Mouse (Mus musculus) gastrocnemius, adult 8-10 months (tissue): ENCODE data around the gene Mc1r. TPM values are rescaled to one million over a fixed set of nuclear protein-coding genes. Genes with fewer than 3 reads are reported as not detected.
A peak's percentile ranks its signal among the peaks of the same experiment; 100 is the strongest.
"Not testable (repeated sequence)": the region's sequence is repeated elsewhere in the genome, so short reads cannot be mapped to it uniquely, and the experiment has no call there.

Experiments
- DNase-seq, 2 experiments: peaks; one replicate each; pipeline ENCODE4 v3.0.0; 2022; ENCODE audit warnings: low spot score in 2 of 2
- total RNA-seq, 4 experiments: library from RNA; stranded (reverse); gene quantifications; 2 replicates each; pipeline ENCODE4 v1.2.4; 2022

Mc1r gene
- total RNA-seq, 4 experiments from 2014 or later, result 0.08 TPM; not detected in 3

GRCm38 (mm10) chr8:123429722-123430013 lies 22.8 kb downstream of the Mc1r start:
- not testable (repeated sequence) for DNase-seq

DNA sequence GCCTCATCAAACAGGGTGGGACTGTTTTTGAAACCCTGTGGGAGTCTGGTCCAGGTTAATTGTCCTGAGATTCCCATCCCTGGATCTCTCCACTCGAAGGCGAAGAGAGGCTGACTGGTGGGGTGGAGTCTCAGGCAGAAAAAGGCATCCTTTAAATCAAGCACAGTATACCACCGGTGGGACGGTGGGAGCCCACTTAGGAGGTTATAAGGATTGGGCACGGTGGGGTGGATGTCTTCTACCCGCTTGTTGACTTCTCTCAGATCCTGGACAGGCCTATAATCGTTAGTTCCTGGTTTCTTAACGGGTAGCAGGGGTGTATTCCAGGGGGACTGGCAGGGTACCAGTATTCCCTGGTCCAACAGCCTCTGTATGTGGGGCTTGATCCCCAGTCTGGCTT lies 24.0 kb downstream of the Mc1r start:
- DNase-seq, result not testable (repeated sequence)

- DNase-seq, result no peak
Measured at GRCm38 (mm10) chr8:123431616-123432365, 24.9 kb downstream of the Mc1r start.

DNA sequence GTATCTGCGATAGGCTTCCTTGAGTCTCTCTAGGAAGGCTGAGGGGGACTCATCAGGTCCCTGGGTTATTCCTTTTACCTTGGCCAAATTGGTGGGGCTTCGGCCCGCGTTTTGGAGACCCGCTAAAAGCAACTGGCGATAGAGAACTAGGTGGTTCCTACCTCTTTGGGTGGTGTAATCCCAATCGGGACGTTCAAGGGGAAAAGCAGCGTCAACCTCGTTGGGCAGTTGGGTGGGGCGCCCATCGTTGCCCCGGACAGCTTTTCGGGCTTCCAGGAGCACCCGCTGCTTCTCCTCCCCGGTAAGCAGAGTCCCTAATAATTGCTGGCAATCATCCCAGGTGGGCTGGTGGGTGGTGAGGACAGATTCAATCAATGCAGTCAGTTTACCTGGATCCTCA lies 25.5 kb downstream of the Mc1r start:
- no peak for DNase-seq

DNA sequence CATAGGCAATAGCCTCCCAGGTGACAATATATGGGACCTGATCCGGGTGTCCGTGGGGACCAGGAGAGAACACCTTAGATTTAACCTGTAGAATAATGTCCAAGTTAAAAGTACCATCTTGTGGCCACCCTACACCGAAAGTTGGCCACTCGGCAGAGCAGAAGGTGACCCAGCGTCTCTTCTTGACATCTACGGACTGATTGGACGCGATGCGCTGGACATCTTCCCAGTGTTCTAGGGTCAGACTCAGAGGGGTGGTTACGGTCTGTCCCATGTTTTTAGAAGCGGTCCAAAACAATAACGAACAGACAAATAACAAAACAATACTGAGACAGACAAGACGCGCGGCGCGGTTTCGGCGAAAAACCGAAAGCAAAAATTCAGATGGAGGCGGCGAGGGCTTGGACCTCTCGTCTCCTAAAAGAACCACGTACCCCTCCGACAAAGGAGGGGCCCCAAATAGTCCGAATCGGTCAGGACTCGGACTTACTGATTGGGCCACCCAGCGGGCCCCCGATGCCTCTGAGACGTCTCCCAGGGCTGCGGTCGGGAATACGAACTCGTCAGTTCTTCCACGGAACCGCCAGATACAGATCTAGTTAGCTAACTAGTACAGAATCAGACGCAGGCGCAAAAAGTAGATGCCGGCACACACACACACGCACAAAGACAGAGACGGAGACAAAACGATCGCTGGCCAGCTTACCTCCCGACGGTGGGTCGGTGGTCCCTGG lies 26.5 kb downstream of the Mc1r start:
- DNase-seq, result not testable (repeated sequence)

DNA sequence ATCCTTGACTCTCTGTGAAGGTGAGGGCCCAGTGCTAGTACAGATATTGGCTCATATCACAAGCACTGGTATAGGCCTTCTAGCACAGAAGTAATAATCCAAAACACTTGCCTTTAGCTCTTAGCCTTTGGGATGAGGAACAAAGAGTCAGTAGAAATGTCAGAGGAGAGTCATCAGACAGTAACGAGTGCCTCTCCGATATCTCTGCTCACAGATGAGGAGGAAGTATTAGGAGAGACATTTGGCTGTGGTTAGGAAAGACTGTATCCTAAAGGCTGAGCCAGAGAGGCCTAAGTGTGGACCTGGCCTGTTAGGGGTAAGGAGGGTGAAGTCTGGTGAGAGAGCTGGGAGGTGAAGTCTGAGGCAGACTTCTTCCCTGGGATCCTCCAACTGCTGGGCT lies 34.9 kb downstream of the Mc1r start:
- DNase-seq, result no peak

GRCm38 (mm10) chr8:123442351-123442750 lies 35.4 kb downstream of the Mc1r start:
- DNase-seq, result no peak

DNA sequence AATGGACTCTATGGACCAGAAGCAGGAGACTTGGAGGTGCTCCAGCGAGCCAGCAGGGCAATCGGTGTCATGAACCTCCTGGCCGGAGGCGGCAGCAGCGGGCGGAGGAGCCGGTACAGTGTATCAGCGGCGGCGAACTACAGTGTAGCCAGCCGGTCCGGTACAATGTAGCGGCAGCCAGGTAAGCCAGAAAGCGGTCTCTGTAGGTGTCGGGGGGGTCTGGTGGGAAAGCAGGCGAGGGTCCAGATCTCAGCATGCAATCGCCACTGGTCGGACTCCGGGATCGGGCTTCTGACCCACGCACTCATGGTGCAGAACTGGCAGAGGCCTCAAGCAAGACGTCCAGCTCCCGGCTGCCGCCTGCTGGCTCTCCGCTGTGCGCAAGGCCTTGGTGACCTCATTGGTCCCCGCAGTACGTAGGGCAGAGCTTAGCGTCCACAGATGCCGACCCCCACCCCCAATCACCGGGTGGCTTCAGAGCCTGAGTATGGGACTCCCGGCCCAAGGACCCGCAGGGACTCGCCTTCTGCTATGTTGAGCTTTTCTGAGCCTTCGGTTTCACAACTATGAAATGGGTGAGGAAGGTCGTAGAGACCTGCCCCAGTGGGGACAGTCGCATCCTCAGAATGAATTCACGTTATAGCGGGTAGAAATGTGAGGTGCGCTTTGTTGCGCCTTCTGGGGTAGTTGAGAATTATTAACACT lies 36.1 kb downstream of the Mc1r start:
- peak; percentile 90 for DNase-seq

DNA sequence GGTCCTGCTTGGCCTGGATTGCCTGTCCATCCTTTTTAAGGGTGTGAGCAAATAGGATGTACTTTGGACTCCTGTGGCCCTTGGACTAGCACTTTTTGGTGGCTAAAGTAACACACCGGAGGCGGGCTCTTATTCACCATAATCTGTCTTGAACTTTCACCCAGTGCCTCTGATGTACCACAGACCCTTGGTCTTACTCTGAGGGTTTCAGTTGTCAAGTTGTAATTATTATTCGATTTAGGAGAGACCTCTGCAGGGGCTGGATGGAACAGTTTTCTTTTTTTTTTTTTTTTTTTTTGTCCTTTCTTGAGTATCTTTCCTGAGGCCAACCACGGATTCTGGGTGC lies 36.6 kb downstream of the Mc1r start:
- DNase-seq, result no peak

DNA sequence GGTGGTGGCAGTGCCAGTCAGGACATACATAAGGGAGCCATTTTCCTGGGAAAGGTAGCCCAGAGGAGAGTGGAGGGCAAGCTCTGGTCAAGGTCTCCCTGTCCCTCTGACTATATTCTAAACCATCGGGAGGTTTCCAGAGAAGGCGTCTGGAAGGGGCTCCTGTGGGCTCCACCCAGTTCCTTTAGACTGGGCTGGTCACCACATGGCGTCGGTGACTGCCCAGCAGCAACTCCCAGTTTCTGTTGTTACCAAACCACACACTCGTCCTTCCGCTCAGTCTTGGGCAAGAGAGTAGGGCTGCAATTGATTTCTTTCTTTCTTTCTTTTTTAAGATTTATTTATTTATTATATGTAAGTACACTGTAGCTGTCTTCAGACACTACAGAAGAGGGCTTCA lies 37.2 kb downstream of the Mc1r start:
- no peak for DNase-seq

- no peak for DNase-seq
Measured at GRCm38 (mm10) chr8:123445981-123446380, 39.1 kb downstream of the Mc1r start.

DNA sequence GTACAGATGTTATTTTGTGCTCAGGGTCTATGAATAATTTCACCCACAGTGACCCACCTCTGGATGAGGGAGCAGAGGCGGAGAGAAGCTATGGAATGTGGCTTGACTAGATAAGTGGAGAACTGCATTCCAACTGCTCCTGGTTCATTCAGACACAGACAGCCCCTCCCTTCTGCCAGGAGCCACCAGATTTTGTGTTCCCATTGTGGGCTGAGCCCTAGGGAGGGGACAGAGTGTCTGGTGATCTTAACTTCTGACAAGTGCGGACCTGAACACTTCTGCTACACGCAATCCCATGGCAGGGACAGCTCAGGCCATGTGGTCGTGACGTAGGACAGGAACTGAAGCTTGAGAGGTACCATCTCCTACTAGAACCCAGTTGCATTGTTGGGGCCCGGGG lies 39.9 kb downstream of the Mc1r start:
- DNase-seq, result no peak

GRCm38 (mm10) chr8:123450783-123451182 lies 43.9 kb downstream of the Mc1r start:
- DNase-seq, result no peak

DNA sequence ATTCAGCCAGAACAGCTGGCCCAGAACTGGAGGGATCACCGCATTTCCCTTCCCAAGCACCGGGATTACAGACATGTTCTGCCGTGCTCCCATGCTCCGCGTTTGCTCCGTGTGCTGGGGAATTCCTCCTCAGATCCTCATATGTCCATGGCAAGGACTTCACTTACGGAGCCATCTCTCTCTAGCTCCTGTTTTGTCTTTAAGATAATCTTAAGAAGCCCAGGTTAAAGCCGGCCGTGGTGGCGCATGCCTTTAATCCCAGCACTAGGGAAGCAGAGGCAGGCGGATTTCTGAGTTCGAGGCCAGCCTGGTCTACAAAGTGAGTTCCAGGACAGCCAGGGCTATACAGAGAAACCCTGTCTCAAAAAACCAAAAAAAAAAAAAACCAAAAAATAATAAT lies 44.8 kb downstream of the Mc1r start:
- DNase-seq, result not testable (repeated sequence)

DNA sequence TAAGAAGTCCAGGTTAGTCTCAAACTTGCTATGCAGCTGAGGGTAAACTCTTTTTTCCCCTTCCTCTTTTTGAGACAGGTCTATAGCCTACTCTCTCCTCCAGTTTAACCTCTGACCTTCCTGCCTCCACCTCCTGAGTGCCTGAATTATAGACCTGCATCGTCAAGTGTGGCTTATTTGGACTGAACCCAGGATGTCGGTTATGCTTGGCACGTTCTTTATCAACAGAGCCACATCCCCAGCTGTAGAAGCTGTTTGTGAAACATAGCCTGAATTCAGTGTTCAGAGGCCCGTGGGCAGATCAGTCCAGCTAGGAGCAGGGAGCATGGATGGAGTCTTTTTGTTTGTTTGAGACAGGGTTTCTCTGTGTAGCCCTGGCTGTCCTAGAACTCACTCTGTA lies 45.2 kb downstream of the Mc1r start:
- no peak for DNase-seq

DNA sequence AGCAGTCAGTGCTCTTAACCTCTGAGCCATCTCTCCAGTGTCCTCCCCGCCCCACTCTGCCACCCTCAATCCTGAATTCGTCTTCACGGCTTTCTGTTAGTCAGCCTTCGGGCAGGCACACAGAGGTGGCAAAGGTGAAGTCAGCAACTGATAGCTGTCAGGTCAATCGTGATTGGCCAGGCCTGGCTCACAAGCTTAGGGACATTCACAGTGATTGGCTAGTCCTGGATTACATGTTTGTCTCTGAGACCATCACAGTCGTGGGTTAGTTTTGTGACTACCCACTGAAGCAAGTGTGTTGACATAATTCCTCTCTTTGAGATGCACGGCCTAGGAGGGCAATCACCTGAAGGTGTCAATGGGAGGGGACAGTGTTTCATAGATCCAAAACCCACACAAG lies 46.4 kb downstream of the Mc1r start:
- DNase-seq, result no peak

DNA sequence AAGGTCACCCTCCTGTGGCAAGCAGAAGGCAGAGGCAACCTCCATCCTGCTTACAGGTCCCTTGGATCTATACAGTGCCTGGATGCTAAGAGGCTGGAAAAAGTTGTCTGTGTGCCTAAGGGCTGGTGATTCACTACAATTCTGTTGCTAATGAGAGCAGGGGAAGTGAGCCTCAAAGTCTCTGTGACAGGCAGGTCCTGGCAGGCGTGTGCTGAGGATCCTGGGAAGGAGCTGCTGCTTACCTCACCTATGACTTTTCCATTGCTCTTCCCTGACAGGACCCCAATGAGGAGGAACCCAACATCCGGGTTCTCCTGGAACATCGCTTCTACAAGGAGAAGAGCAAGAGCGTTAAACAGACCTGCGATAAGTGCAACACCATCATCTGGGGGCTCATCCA lies 47.0 kb downstream of the Mc1r start:
- no peak for DNase-seq

DNA sequence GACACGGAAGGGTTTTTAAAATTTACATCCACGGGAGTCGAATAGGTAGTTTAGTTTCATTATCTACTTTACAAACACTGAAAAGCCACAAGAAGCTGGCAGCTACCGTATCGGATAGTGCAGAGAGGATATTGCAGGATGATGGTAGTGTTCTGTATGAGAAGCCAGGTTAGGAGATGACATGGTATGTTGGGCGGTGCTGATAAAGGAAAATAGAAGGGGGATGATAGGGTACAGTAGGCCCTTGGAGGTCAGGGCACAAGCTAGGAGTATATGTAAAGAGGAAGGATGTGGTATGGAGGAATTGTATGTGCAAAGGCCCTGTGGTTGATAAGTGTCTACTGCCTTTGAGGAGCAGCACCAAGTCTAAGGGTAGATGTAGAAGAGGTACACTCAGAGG lies 47.7 kb downstream of the Mc1r start:
- DNase-seq, result no peak

Other genes starting within 250 kb of the Mc1r start
- gene Sult5a1, start 248.8 kb upstream of the Mc1r start, total RNA-seq, result 1 to 10 TPM in 2 of 4 experiments, under 1 TPM in 2; 0.58 to 2.9 (median 0.88) TPM
- gene Dpep1, start 220.9 kb upstream of the Mc1r start, total RNA-seq, result 10 to 100 TPM in 2 of 4 experiments, 1 to 10 TPM in 2; 5.6 to 14.7 (median 9.7) TPM
- 10 to 100 TPM; 51.5 to 60.8 (median 56.0) TPM for gene Chmp1a, start 194.3 kb upstream of the Mc1r start, total RNA-seq
- 1 to 10 TPM in 1 of 4 experiments, under 1 TPM in 3; 0.12 to 1.6 (median 0.58) TPM for gene Spata33, start 194.3 kb upstream of the Mc1r start, total RNA-seq
- gene Cdk10, start 182.3 kb upstream of the Mc1r start, total RNA-seq, result 10 to 100 TPM in 3 of 4 experiments, 1 to 10 TPM in 1; 9.7 to 14.3 (median 12.0) TPM
- gene Spata2l, start 170.9 kb upstream of the Mc1r start, total RNA-seq, result 1 to 10 TPM in 3 of 4 experiments, under 1 TPM in 1; 0.97 to 1.8 (median 1.3) TPM
- 1 to 10 TPM; 3.8 to 8.4 (median 5.4) TPM for gene Zfp276, start 152.9 kb upstream of the Mc1r start, total RNA-seq
- gene Vps9d1, start 152.8 kb upstream of the Mc1r start, total RNA-seq, result 10 to 100 TPM; 13.7 to 22.6 (median 21.7) TPM
- not detected for gene Fanca, start 88.5 kb upstream of the Mc1r start, total RNA-seq
- under 1 TPM in 3 of 4 experiments, not detected in 1; 0.16 to 0.22 (median 0.20) TPM for gene Spire2, start 74.4 kb upstream of the Mc1r start, total RNA-seq
- gene Tcf25, start 33.4 kb upstream of the Mc1r start, total RNA-seq, result 100 to 1,000 TPM; 125 to 155 (median 141) TPM
- under 1 TPM in 2 of 4 experiments, not detected in 2; 0.17 to 0.24 TPM for gene Tubb3, start 4.3 kb downstream of the Mc1r start, total RNA-seq
- 10 to 100 TPM; 36.9 to 47.1 (median 38.2) TPM for gene Def8, start 16.4 kb downstream of the Mc1r start, total RNA-seq
- gene Afg3l1, start 70.8 kb downstream of the Mc1r start, total RNA-seq, result 10 to 100 TPM; 45.0 to 48.8 (median 47.8) TPM
- gene Dbndd1, start 108.4 kb downstream of the Mc1r start, total RNA-seq, result not detected
- gene Gas8, start 111.7 kb downstream of the Mc1r start, total RNA-seq, result 1 to 10 TPM; 2.3 to 5.4 (median 3.3) TPM
- gene Rhou, start 246.8 kb downstream of the Mc1r start, total RNA-seq, result 10 to 100 TPM; 17.9 to 29.8 (median 26.8) TPM